Mouse (Mus musculus): ENCODE results near the gene Efcab7. TPM values are rescaled to one million over a fixed set of nuclear protein-coding genes. Genes with fewer than 3 reads are reported as not detected.
A peak's percentile ranks its signal among the peaks of the same experiment; 100 is the strongest.

Gene Efcab7
- 0.18 TPM in 1 of 2 replicates, not detected in the other for polyA plus RNA-seq (2012; rRNA removed)

DNA sequence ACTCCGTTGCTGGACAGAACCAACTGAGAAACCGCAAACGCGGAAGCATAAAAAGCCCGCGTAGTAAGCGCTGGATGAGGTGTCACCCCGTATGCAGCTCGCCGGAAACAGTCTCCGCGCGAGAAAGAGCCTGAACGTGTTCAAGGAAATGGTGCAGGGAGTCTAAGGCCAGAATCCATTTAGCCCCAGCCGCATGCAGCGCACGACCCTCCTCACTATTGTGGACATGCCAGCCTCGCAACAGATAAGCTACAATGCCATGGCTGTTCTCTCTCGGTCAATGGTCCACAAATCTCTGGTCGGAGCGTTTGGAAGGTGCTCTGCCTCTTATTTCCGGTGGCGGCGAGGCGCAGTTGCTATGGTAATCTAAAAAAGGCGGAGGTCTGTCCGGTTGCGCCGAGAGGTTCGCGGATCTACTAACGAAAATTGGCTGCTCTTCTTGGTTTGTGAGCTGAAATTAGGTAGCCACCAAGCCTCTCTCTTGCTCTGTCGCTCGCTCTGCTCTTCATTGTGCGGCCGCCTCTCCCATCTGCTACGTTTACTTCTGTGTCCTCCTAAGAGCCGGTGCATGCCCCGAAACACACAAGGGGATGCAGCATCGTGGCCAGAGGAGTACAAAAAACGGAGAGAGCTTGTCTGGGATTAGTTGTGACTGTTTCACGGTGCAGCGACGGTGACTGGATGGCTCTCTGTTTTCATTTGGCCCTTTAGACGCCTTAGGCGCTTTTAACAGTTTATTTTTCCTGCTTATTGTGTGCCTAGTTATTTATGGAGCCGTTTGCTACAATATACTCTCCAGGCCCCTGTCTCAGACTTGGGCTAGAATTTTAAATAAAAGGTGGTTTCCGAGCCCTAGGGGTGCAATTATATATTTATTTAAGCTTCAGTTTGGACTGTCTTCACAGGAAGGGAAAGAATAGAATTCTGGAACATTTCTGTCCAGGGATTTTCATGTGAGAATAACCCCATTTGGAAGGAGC, at the start of gene Efcab7:
TSS of gene Efcab7 (plus strand) at position 105 of the 980 bp plus-strand sequence.
- TF ChIP-seq CTCF (IDR thresholded peaks at IDR 0.05; ENCODE audit: extremely low read depth, insufficient read length, insufficient replicate concordance, low read depth, low read length): no peak
- TF ChIP-seq POLR2A (IDR thresholded peaks at IDR 0.05; ENCODE audit: low read depth, low read length): no peak; the same call in 1 of the 2 replicates
- H3K4me3 ChIP-seq (ENCODE audit: low read depth, low read length): peak within 1 kb of the TSS; percentile 96
- no peaks in the 10 kb centered on the region for H3K36me3 ChIP-seq (ENCODE audit: control insufficient read depth, insufficient read depth, low read length)
- WGBS: under 1% methylated on average over 48 of the region's 48 CpGs
- H3K27me3 ChIP-seq (ENCODE audit: control insufficient read depth, insufficient read depth, low read length): no peaks in the 10 kb centered on the region
- H3K4me1 ChIP-seq (ENCODE audit: control insufficient read depth, insufficient read depth, insufficient read length, low read length): no peaks in the 10 kb centered on the region
- peak within 1 kb of the TSS; percentile 71 for H3K27ac ChIP-seq (ENCODE audit: insufficient read depth, low read depth, low read length)

- Histone ChIP-seq H3K4me3 (ENCODE audit: low read depth, low read length) (no peak overlapping the region), H3K27me3 (ENCODE audit: control insufficient read depth, insufficient read depth, low read length) (no peaks in the 10 kb centered on the region), H3K36me3 (ENCODE audit: control insufficient read depth, insufficient read depth, low read length) (no peaks in the 10 kb centered on the region), H3K27ac (ENCODE audit: insufficient read depth, low read depth, low read length) (no peak overlapping the region), H3K4me1 (ENCODE audit: control insufficient read depth, insufficient read depth, insufficient read length, low read length) (no peaks in the 10 kb centered on the region)
- 93% methylated on average over 6 of the region's 6 CpGs for WGBS
- TF ChIP-seq CTCF (IDR thresholded peaks at IDR 0.05; ENCODE audit: extremely low read depth, insufficient read length, insufficient replicate concordance, low read depth, low read length): no peak
- TF ChIP-seq POLR2A (IDR thresholded peaks at IDR 0.05; ENCODE audit: low read depth, low read length): no peak
Measured at GRCm38 (mm10) chr4:99792365-99792764, 36.6 kb upstream of the Efcab7 start.

DNA sequence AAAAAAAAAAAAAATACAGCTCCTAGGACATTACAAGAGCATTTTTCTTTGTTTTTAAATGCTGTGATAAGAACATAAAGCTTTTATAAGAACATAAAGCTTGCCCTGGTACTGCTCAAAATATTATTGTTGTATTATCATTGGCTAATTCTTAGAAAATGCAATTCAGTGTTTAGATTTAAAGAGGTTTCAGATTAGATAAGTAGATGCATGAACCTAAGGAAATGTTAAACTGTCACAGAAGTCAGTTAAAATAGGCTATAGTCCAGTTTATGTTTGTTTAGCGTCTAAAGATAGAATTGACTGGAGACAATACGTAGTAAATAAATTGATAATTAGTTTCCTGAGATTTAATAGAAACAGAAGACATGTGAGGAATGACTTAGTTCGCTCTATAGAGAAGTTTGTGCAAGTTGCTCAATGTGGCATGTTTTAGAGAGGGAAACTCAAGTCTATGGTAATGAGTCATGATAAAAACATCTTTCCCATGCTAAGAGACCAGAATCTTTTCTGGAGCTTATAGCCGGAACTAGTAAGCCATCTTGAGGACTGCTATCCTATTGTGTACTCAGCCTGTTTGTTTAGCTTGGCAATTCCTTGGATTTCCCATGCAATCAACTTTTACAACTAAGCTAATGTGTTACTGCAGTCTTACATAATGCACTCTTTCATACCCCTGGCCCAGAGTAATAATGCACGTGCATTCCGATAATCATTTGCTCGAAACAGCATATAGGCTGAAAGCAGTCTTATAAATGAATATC, 12.1 kb upstream of the Efcab7 start:
- 25% methylated on average over 7 of the region's 7 CpGs for WGBS
- Histone ChIP-seq H3K36me3 (ENCODE audit: control insufficient read depth, insufficient read depth, low read length) (0 out of 2 replicates have a peak, but pooled peaks cover 1% of the 10 kb centered on the region), H3K27me3 (ENCODE audit: control insufficient read depth, insufficient read depth, low read length) (no peaks in the 10 kb centered on the region; the same call in 1 of the 2 replicates), H3K4me3 (ENCODE audit: low read depth, low read length) (no peak overlapping the region), H3K27ac (ENCODE audit: insufficient read depth, low read depth, low read length) (no peak overlapping the region), H3K4me1 (ENCODE audit: control insufficient read depth, insufficient read depth, insufficient read length, low read length) (0 out of 2 replicates have a peak, but pooled peaks cover 2% of the 10 kb centered on the region)
- no peak for TF ChIP-seq CTCF (IDR thresholded peaks at IDR 0.05; ENCODE audit: extremely low read depth, insufficient read length, insufficient replicate concordance, low read depth, low read length)
- TF ChIP-seq POLR2A (IDR thresholded peaks at IDR 0.05; ENCODE audit: low read depth, low read length): no peak

DNA sequence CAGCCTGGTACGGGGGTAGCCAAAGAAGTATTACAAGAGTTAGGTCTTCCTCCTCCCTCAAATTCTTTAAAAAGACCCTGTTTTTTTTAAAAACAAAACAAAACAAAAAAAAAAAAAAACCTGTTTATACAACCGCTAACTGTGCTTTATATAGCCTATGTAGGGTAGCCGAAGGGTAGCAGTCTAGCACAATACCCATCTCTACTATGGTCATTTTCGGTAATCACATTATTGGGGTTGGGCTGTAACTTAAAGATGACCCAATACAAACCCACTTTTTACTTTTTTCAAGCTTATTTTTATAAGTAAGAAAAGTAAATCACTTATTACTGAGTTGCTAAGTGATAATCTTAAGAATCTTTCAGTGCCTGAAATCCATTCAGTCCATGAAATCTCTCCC, 661 bp upstream of the Efcab7 start:
- Histone ChIP-seq H3K4me3 (ENCODE audit: low read depth, low read length) (no peak overlapping the region), H3K4me1 (ENCODE audit: control insufficient read depth, insufficient read depth, insufficient read length, low read length) (no peaks in the 10 kb centered on the region), H3K27ac (ENCODE audit: insufficient read depth, low read depth, low read length) (no peak overlapping the region), H3K36me3 (ENCODE audit: control insufficient read depth, insufficient read depth, low read length) (no peaks in the 10 kb centered on the region), H3K27me3 (ENCODE audit: control insufficient read depth, insufficient read depth, low read length) (no peaks in the 10 kb centered on the region)
- TF ChIP-seq CTCF (IDR thresholded peaks at IDR 0.05; ENCODE audit: extremely low read depth, insufficient read length, insufficient replicate concordance, low read depth, low read length) (no peak), POLR2A (IDR thresholded peaks at IDR 0.05; ENCODE audit: low read depth, low read length) (no peak)
- WGBS: 30% methylated on average over 4 of the region's 4 CpGs

- no peak overlapping the region for H3K27ac ChIP-seq (ENCODE audit: insufficient read depth, low read depth, low read length)
- H3K36me3 ChIP-seq (ENCODE audit: control insufficient read depth, insufficient read depth, low read length): no peaks in the 10 kb centered on the region
- WGBS: under 1% methylated on average over 7 of the region's 7 CpGs
- H3K4me1 ChIP-seq (ENCODE audit: control insufficient read depth, insufficient read depth, insufficient read length, low read length): no peaks in the 10 kb centered on the region
- no peaks in the 10 kb centered on the region for H3K27me3 ChIP-seq (ENCODE audit: control insufficient read depth, insufficient read depth, low read length)
- H3K4me3 ChIP-seq (ENCODE audit: low read depth, low read length): peak overlapping the region; percentile 96
- TF ChIP-seq POLR2A (IDR thresholded peaks at IDR 0.05; ENCODE audit: low read depth, low read length): no peak
- no peak for TF ChIP-seq CTCF (IDR thresholded peaks at IDR 0.05; ENCODE audit: extremely low read depth, insufficient read length, insufficient replicate concordance, low read depth, low read length)
Measured at GRCm38 (mm10) chr4:99828739-99829093, 282 bp upstream of the Efcab7 start.

DNA sequence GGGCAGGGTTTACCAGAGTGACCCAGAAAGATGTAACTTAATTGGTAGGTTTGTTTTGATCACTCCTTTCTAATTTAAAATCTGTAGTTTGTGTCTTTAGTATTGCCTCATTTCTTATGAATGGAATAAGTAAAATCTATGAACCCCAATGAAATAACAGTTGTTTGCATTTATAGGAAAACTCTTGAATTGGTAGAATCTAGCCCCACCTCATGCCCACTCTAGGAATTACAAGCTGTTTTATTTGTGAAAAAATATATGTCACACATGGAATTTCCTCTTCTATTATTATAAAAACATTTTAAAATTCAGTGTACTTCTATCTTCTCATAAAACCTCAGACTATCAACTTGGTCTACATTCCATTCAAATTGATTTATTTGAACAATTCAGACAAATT, 52.9 kb downstream of the Efcab7 start:
- Histone ChIP-seq H3K4me1 (ENCODE audit: control insufficient read depth, insufficient read depth, insufficient read length, low read length) (no peaks in the 10 kb centered on the region), H3K4me3 (ENCODE audit: low read depth, low read length) (no peak overlapping the region), H3K27ac (ENCODE audit: insufficient read depth, low read depth, low read length) (no peak overlapping the region), H3K36me3 (ENCODE audit: control insufficient read depth, insufficient read depth, low read length) (no peaks in the 10 kb centered on the region), H3K27me3 (ENCODE audit: control insufficient read depth, insufficient read depth, low read length) (no peaks in the 10 kb centered on the region)
- TF ChIP-seq POLR2A (IDR thresholded peaks at IDR 0.05; ENCODE audit: low read depth, low read length): no peak
- TF ChIP-seq CTCF (IDR thresholded peaks at IDR 0.05; ENCODE audit: extremely low read depth, insufficient read length, insufficient replicate concordance, low read depth, low read length): no peak

DNA sequence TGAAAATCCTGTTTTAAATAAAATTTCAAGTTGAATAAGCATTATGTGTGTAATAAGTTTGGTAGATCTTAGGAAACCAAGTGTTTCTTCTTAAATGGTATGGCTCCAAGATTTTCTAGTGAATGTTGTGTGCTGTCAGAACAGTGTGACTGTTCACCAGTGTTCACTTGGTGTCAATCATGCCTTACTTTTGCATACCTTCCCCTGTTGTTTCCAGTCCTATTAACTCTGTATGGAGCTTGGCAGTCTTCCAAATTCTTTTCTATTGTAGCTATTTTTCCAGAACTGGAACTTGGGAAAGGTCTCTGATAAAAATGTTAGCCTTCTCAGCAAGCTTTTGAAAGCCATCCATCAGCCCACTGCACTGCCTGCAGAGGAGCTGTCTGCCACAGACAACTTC, 53.4 kb downstream of the Efcab7 start:
- Histone ChIP-seq H3K27me3 (ENCODE audit: control insufficient read depth, insufficient read depth, low read length) (no peaks in the 10 kb centered on the region), H3K4me3 (ENCODE audit: low read depth, low read length) (no peak overlapping the region), H3K36me3 (ENCODE audit: control insufficient read depth, insufficient read depth, low read length) (no peaks in the 10 kb centered on the region), H3K27ac (ENCODE audit: insufficient read depth, low read depth, low read length) (no peak overlapping the region), H3K4me1 (ENCODE audit: control insufficient read depth, insufficient read depth, insufficient read length, low read length) (no peaks in the 10 kb centered on the region)
- TF ChIP-seq POLR2A (IDR thresholded peaks at IDR 0.05; ENCODE audit: low read depth, low read length) (no peak), CTCF (IDR thresholded peaks at IDR 0.05; ENCODE audit: extremely low read depth, insufficient read length, insufficient replicate concordance, low read depth, low read length) (no peak)
